Mouse (Mus musculus): ENCODE data around the gene Gm10521.
"Not testable (repeated sequence)": the region's sequence is repeated elsewhere in the genome, so short reads cannot be mapped to it uniquely, and the experiment has no call there.

The Gm10521 gene

GRCm38 (mm10) chr1:171895364-171895763 is at the start of gene Gm10521:
TSS of gene Gm10521 (plus strand) at chr1:171895664.
- not testable (repeated sequence) for H3K36me3 ChIP-seq (ENCODE audit: control insufficient read depth, insufficient read depth, low read length, poor library complexity, severe bottlenecking); H3K27me3 ChIP-seq (ENCODE audit: control insufficient read depth, insufficient read depth, low read length, poor library complexity, severe bottlenecking); DNase-seq (ENCODE audit: low read depth, low spot score)

- H3K36me3 ChIP-seq (ENCODE audit: control insufficient read depth, insufficient read depth, low read length, poor library complexity, severe bottlenecking) = no peaks in the 10 kb centered on the region
- no peak for DNase-seq (ENCODE audit: low read depth, low spot score)
- H3K27me3 ChIP-seq (ENCODE audit: control insufficient read depth, insufficient read depth, low read length, poor library complexity, severe bottlenecking) = no peaks in the 10 kb centered on the region
These were observed 47.3 kb upstream of the Gm10521 start for GRCm38 (mm10) chr1:171848201-171848600.

GRCm38 (mm10) chr1:171848757-171849156 is 46.7 kb upstream of the Gm10521 start:
- Histone ChIP-seq H3K27me3 (ENCODE audit: control insufficient read depth, insufficient read depth, low read length, poor library complexity, severe bottlenecking) (no peaks in the 10 kb centered on the region), H3K36me3 (ENCODE audit: control insufficient read depth, insufficient read depth, low read length, poor library complexity, severe bottlenecking) (peaks cover 1% of the 10 kb centered on the region; the same call in 1 of the 2 replicates)

DNA sequence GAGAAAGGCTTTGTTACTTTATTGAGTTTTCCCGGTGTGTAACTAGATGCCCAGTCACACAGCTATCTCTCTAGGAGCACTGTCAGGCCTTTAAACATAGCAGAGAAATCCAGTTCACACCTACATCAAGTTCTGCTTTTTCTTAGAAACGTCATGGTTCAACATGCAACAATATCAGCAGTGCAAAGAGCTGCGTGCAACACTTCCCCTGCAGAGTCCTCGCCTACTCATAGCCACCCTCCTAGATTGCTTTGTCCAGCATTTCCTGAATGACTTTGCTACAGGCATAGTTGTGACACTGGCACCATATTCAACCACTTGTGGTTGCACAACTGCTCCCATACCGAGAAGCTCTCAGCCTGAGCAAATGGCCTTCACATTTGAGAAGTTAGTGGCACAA is 46.0 kb upstream of the Gm10521 start:
- peak; percentile 82 for DNase-seq (ENCODE audit: low read depth, low spot score)

More at GRCm38 (mm10) chr1:171848757-171849156, 46.7 kb upstream of the Gm10521 start:
- peak; percentile 83 for DNase-seq (ENCODE audit: low read depth, low spot score)

DNA sequence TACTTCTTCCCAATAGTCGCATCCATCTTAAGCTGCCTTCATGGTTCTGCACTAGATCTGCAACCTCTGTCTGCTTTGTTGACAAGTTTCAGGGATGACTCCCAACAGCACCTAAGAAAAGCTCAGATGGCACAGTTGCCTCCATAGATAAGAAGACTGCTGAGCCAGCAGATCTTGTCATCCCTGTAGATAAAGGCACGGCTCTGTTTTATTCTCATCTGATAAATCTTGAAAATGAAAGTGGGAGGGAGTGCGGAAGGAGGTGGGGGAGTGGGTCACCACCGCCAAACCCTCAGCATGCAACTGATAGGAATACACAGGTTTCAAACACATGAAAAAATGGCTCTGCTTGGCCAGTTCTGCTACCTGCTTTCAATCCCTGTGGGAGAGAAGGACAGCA is 30.0 kb upstream of the Gm10521 start:
- peaks cover 7% of the 10 kb centered on the region; the same call in 1 of the 2 replicates for H3K36me3 ChIP-seq (ENCODE audit: control insufficient read depth, insufficient read depth, low read length, poor library complexity, severe bottlenecking)
- H3K27me3 ChIP-seq (ENCODE audit: control insufficient read depth, insufficient read depth, low read length, poor library complexity, severe bottlenecking) = no peaks in the 10 kb centered on the region
- DNase-seq (ENCODE audit: low read depth, low spot score) = no peak

More for the DNA sequence above, 46.0 kb upstream of the Gm10521 start:
- no peaks in the 10 kb centered on the region for H3K27me3 ChIP-seq (ENCODE audit: control insufficient read depth, insufficient read depth, low read length, poor library complexity, severe bottlenecking)
- peaks cover 4% of the 10 kb centered on the region; the same call in 1 of the 2 replicates for H3K36me3 ChIP-seq (ENCODE audit: control insufficient read depth, insufficient read depth, low read length, poor library complexity, severe bottlenecking)

DNA sequence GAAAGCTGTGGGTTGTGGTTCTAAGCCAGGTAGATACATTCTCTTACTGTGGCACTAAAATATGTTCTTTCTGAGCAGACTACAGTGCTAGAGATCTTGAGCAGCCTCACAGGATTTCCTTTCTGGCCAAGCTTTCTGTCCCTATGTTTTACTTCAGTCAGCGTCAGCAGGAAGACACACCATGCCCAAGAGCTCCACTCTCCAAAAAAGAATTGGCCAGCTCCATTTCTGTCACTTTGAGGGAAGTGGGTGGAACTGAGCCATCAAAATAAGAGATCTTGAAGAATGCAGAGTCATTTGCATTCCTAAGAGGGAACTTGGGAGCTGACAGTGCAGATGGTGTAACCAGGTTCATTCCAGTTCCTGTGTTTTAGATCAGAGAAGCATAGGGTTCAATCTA is 8.5 kb upstream of the Gm10521 start:
- Histone ChIP-seq H3K36me3 (ENCODE audit: control insufficient read depth, insufficient read depth, low read length, poor library complexity, severe bottlenecking) (peaks cover 4% of the 10 kb centered on the region), H3K27me3 (ENCODE audit: control insufficient read depth, insufficient read depth, low read length, poor library complexity, severe bottlenecking) (no peaks in the 10 kb centered on the region)
- DNase-seq (ENCODE audit: low read depth, low spot score) = no peak

- Histone ChIP-seq H3K36me3 (ENCODE audit: control insufficient read depth, insufficient read depth, low read length, poor library complexity, severe bottlenecking) (0 out of 2 replicates have a peak, but pooled peaks cover 1% of the 10 kb centered on the region), H3K27me3 (ENCODE audit: control insufficient read depth, insufficient read depth, low read length, poor library complexity, severe bottlenecking) (no peaks in the 10 kb centered on the region)
- no peak for DNase-seq (ENCODE audit: low read depth, low spot score)
These were observed 8.5 kb downstream of the Gm10521 start for GRCm38 (mm10) chr1:171904011-171904410.

DNA sequence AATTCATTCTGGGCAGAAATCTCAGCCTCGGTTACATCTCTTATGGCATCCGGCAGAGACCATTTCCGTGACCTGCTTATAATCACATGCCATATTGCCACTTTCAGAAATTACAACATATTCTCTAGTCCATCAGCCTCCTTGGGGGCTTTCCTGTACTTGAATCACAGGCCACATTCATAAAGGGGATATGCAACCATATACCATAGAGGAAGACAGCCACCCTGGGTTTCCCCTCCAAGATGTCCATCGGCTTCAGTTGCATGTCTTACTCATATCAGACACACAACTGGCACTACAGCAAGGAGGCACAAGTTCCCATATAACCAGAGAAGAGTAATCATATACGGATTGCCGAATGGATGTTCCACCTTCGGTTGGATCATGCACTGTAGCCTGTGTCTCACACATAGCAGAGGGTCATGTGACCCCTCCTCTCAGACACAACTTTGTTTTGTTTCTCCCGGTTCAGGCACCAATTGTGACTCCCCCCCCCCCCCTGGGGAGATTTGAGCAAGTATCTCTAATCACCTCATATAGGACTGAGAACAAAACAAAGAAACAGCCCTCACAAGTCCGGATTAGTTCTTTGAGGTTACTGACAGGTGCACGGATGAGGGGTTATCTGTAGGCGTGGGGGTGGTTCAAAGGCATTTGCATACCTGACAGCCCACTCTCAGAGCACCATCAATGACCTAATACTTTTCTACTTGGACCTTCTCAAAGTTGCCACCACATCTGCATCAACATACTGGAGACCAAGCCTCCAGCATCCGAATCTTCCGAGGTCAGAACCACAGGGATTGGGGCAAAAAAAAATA is 20.4 kb downstream of the Gm10521 start:
- Histone ChIP-seq H3K27me3 (ENCODE audit: control insufficient read depth, insufficient read depth, low read length, poor library complexity, severe bottlenecking) (no peaks in the 10 kb centered on the region), H3K36me3 (ENCODE audit: control insufficient read depth, insufficient read depth, low read length, poor library complexity, severe bottlenecking) (no peaks in the 10 kb centered on the region)
- DNase-seq (ENCODE audit: low read depth, low spot score) = peak; percentile 80

- Histone ChIP-seq H3K36me3 (ENCODE audit: control insufficient read depth, insufficient read depth, low read length, poor library complexity, severe bottlenecking) (no peaks in the 10 kb centered on the region), H3K27me3 (ENCODE audit: control insufficient read depth, insufficient read depth, low read length, poor library complexity, severe bottlenecking) (no peaks in the 10 kb centered on the region)
- DNase-seq (ENCODE audit: low read depth, low spot score) = peak; percentile 86
These were observed 22.0 kb downstream of the Gm10521 start, which contains the start of gene Slamf6 for GRCm38 (mm10) chr1:171917305-171918039. TSS of gene Slamf6 (plus strand) at chr1:171917515.

GRCm38 (mm10) chr1:171918136-171918920 is 22.9 kb downstream of the Gm10521 start:
- Histone ChIP-seq H3K36me3 (ENCODE audit: control insufficient read depth, insufficient read depth, low read length, poor library complexity, severe bottlenecking) (0 out of 2 replicates have a peak, but pooled peaks cover 2% of the 10 kb centered on the region), H3K27me3 (ENCODE audit: control insufficient read depth, insufficient read depth, low read length, poor library complexity, severe bottlenecking) (no peaks in the 10 kb centered on the region)
- DNase-seq (ENCODE audit: low read depth, low spot score) = peak; percentile 39

GRCm38 (mm10) chr1:171919193-171919592 is 23.7 kb downstream of the Gm10521 start:
- DNase-seq (ENCODE audit: low read depth, low spot score) = peak; percentile 53
- Histone ChIP-seq H3K36me3 (ENCODE audit: control insufficient read depth, insufficient read depth, low read length, poor library complexity, severe bottlenecking) (peaks cover 3% of the 10 kb centered on the region), H3K27me3 (ENCODE audit: control insufficient read depth, insufficient read depth, low read length, poor library complexity, severe bottlenecking) (no peaks in the 10 kb centered on the region)

GRCm38 (mm10) chr1:171919901-171920510 is 24.5 kb downstream of the Gm10521 start:
- no peak for DNase-seq (ENCODE audit: low read depth, low spot score)
- peaks cover 7% of the 10 kb centered on the region for H3K36me3 ChIP-seq (ENCODE audit: control insufficient read depth, insufficient read depth, low read length, poor library complexity, severe bottlenecking)
- no peaks in the 10 kb centered on the region for H3K27me3 ChIP-seq (ENCODE audit: control insufficient read depth, insufficient read depth, low read length, poor library complexity, severe bottlenecking)

DNA sequence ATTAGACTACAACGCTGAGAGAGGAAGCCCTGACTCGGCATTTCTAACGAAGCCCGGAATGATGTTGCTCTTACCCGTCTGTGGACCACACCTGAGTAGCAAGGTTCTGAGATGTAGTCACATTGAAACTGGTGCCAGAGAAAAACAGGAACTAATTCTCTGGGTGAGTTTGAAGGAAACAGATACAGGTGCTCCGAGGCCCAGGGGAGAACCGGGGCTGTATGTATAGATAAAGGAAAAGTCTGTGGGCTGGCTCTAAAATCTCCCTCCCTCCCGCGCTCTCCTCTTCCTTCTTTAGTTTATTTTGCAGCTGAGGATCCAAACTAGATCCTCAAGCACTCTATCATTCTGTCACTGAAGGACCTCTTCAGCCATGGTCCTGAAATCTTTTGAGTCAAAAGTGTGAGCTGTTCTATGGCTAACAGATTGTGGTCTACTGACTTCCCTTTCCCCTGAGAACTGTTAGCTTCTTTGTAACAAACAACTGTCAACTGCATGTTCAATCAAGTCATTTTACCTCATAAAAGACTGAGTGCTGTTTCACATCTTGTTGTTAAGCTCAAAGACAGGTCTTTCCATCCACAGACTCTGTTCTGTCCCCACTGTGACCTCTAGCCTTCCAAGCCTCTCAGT is 25.6 kb downstream of the Gm10521 start:
- Histone ChIP-seq H3K36me3 (ENCODE audit: control insufficient read depth, insufficient read depth, low read length, poor library complexity, severe bottlenecking) (peaks cover 7% of the 10 kb centered on the region), H3K27me3 (ENCODE audit: control insufficient read depth, insufficient read depth, low read length, poor library complexity, severe bottlenecking) (no peaks in the 10 kb centered on the region)
- DNase-seq (ENCODE audit: low read depth, low spot score) = peak; percentile 86

DNA sequence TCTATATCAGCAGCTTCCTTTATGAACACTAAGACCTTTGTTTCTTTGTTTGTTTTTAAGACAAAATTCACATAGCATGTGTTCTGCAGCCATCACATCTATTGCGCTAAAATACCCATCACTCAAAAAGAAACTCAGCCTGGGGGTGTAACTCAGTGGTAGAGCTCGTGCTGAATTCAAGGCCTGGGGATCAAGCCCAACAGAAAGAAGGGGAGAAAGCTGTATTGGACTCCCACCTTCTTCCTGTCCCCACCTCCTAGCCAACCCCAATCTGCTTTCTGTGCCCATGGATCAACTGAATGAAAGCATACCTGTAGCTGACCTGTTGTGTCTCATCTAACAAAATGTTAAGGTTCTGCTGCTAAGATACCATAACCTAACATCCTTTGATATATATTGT is 26.2 kb downstream of the Gm10521 start:
- H3K27me3 ChIP-seq (ENCODE audit: control insufficient read depth, insufficient read depth, low read length, poor library complexity, severe bottlenecking) = no peaks in the 10 kb centered on the region
- peaks cover 7% of the 10 kb centered on the region for H3K36me3 ChIP-seq (ENCODE audit: control insufficient read depth, insufficient read depth, low read length, poor library complexity, severe bottlenecking)
- peak; percentile 11 for DNase-seq (ENCODE audit: low read depth, low spot score)

Measured in splenic B cell, adult 2 months (primary cell).